Mouse (Mus musculus) B cell, adult 2 months (primary cell): Measurements from ENCODE around the gene Uba1.

ENCODE experiments used
- DNase-seq, 2 experiments: peaks; one replicate each; pipeline ENCODE4 v3.0.0; 2022

The Uba1 gene

GRCm38 (mm10) chrX:20658026-20658652 lies at the start of gene Uba1:
Uba1 (plus strand) TSS chrX:20658326.
- DNase-seq: peak; percentile 78 to 83

- no peak for DNase-seq
Measured at GRCm38 (mm10) chrX:20608500-20608899, 49.6 kb upstream of the Uba1 start.

- no peak for DNase-seq
Measured at GRCm38 (mm10) chrX:20616861-20617175, 41.3 kb upstream of the Uba1 start.

- DNase-seq: peak; percentile 77 to 80
Measured at GRCm38 (mm10) chrX:20617176-20617902, 40.8 kb upstream of the Uba1 start, which contains the start of the genes Rbm10 and Ndufb11. Rbm10 (plus strand) TSS chrX:20617503. Ndufb11 (minus strand) TSS chrX:20617619.

- DNase-seq: peak in 1 of 2 experiments; percentile 50
Measured at GRCm38 (mm10) chrX:20617903-20618399, 40.2 kb upstream of the Uba1 start.

- DNase-seq: no peak
Measured at GRCm38 (mm10) chrX:20638141-20638540, 20.0 kb upstream of the Uba1 start.

- no peak for DNase-seq
Measured at GRCm38 (mm10) chrX:20644780-20645179, 13.3 kb upstream of the Uba1 start.

GRCm38 (mm10) chrX:20657593-20657992 lies 533 bp upstream of the Uba1 start:
- no peak for DNase-seq

GRCm38 (mm10) chrX:20658891-20659406 lies 823 bp downstream of the Uba1 start:
- peak; percentile 24 to 32 for DNase-seq

- DNase-seq: peak in 1 of 2 experiments; percentile 1
Measured at GRCm38 (mm10) chrX:20662317-20662715, 4.2 kb downstream of the Uba1 start.

GRCm38 (mm10) chrX:20662716-20663443 lies 4.8 kb downstream of the Uba1 start:
- peak; percentile 84 to 88 for DNase-seq

GRCm38 (mm10) chrX:20663444-20663790 lies 5.3 kb downstream of the Uba1 start:
- DNase-seq: no peak

- peak; percentile 79 to 83 for DNase-seq
Measured at GRCm38 (mm10) chrX:20687519-20688067, 29.5 kb downstream of the Uba1 start, which contains the start of gene Cdk16. Cdk16 (plus strand) TSS chrX:20687954.

- peak; percentile 82 to 83 for DNase-seq
Measured at GRCm38 (mm10) chrX:20688068-20688547, 30.0 kb downstream of the Uba1 start.

GRCm38 (mm10) chrX:20688615-20689014 lies 30.5 kb downstream of the Uba1 start:
- peak; percentile 60 to 66 for DNase-seq

- no peak for DNase-seq
Measured at GRCm38 (mm10) chrX:20691566-20691965, 33.4 kb downstream of the Uba1 start.

GRCm38 (mm10) chrX:20692616-20693015 lies 34.5 kb downstream of the Uba1 start:
- DNase-seq: no peak

GRCm38 (mm10) chrX:20695842-20696241 lies 37.7 kb downstream of the Uba1 start:
- DNase-seq: no peak

- DNase-seq: peak in 1 of 2 experiments; percentile 40
Measured at GRCm38 (mm10) chrX:20703741-20704290, 45.7 kb downstream of the Uba1 start, which contains the start of gene Usp11. Usp11 (plus strand) TSS chrX:20703906.

GRCm38 (mm10) chrX:20704295-20705082 lies 46.4 kb downstream of the Uba1 start:
- DNase-seq: peak; percentile 76 to 78

GRCm38 (mm10) chrX:20705083-20705402 lies 46.9 kb downstream of the Uba1 start:
- DNase-seq: no peak

- DNase-seq: no peak
Measured at GRCm38 (mm10) chrX:20728681-20729080, 70.6 kb downstream of the Uba1 start.
